Mouse (Mus musculus): Measurements from ENCODE around the gene Prpf6. TPM values are rescaled to one million over a fixed set of nuclear protein-coding genes. Genes with fewer than 3 reads are reported as not detected.

The Prpf6 gene
- polyA plus RNA-seq, 1 experiment from 2014 or later: 33.6 TPM

DNA sequence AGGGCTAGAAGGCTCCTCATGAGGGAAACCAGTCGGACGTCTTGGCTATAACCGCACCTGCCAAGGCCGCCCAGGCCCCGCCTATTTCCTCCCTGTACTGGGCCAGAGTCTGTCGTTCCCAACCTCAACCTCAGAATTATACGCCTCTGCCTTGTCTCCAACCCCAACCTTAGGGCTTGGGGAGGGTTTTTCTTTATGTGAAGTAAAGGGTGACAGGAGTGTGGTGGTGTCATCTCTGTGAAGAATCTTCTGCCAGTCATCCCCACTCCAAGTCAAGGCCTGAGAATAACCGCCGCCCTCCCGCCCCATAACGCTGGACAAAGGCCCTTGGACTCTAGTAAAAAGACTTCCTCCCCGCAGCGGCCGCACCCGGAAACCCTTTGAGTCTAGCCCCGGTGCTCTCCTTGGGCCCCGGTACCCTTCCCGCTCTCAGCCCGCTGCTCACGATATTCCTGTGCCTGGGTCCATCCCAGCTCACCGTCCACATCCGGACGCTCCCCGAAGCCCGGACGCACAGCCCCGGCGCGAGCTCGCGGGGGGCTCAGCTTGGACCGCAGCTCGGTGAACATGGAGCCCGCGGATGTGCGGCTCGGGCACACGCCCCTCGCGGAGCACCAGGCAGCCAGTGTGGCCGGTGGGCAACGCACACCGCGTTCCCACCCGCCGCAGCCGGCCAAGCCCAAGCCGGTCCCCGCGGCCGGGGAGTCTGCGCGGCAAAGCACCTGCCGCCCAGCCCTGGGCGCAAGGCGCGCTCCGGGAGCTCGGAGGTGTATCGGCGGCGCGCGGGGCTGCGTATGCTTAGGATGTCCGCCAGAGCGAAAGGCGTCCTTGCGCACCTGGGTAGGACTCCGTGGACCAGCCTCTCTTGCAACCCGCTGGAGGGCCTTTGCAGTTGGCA is 7.0 kb downstream of the Prpf6 start, which contains the start of gene Samd10:
Gene Samd10, minus strand, starts transcription at position 759 of the 898 bp plus-strand sequence.
- Histone ChIP-seq H3K36me3 (no peaks in the 10 kb centered on the region), H3K4me1 (replicated peaks) (peaks cover 55% of the 10 kb centered on the region), H3K4me2 (peak within 1 kb of the TSS; percentile 91), H3K27ac (no peak within 1 kb of the TSS), H3K4me3 (replicated peaks) (peak within 1 kb of the TSS; percentile 67), H3K9ac (peak within 1 kb of the TSS; percentile 75), H3K27me3 (peaks cover 37% of the 10 kb centered on the region), H3K9me3 (replicated peaks) (no peaks in the 10 kb centered on the region)
- DNase-seq: peak; percentile 44
- 2% methylated on average over 71 of the region's 71 CpGs for WGBS (ENCODE audit: insufficient replicate concordance)
- 0 out of 2 replicates have a peak, but pooled peaks have one; percentile 8 for ATAC-seq (ENCODE audit: low read depth)

DNA sequence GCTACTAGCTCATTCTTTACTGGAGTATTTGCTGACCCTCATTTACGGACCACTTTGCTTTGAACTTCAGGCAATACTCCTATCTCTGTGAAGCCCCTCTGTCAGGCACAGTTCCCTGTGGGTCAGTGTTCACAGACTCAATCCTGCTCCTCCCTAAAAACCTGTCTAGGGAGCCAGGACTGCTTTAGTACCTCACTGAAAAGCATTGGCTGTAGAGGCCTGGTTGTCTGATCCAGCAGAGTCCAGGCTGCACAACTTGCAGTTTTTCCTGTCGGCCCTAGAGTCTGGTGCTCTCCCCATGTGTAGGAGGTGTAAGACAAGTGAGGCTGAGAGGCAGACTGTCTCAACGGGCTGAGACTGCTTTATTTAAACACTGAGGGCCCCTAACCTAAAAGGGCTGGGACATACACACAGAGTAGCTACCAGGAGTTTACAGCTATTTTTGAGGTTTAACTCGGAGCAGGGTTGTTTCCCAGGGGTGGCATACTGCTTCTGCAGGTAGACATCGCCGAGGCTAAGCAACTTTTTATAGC is 8.6 kb downstream of the Prpf6 start:
- peaks cover 55% of the 10 kb centered on the region for H3K4me1 ChIP-seq (replicated peaks)
- 64% methylated on average over 6 of the region's 6 CpGs for WGBS (ENCODE audit: insufficient replicate concordance)
- no peak for ATAC-seq (ENCODE audit: low read depth)
- no peak for DNase-seq
- peak overlapping the region; percentile 75 for H3K4me2 ChIP-seq
- no peaks in the 10 kb centered on the region for H3K9me3 ChIP-seq (replicated peaks)
- peak overlapping the region; percentile 92 for H3K9ac ChIP-seq
- peak overlapping the region; percentile 74; the same call in 1 of the 2 replicates for H3K27ac ChIP-seq
- peaks cover 37% of the 10 kb centered on the region for H3K27me3 ChIP-seq
- H3K4me3 ChIP-seq (replicated peaks): peak overlapping the region; percentile 97
- no peaks in the 10 kb centered on the region for H3K36me3 ChIP-seq

DNA sequence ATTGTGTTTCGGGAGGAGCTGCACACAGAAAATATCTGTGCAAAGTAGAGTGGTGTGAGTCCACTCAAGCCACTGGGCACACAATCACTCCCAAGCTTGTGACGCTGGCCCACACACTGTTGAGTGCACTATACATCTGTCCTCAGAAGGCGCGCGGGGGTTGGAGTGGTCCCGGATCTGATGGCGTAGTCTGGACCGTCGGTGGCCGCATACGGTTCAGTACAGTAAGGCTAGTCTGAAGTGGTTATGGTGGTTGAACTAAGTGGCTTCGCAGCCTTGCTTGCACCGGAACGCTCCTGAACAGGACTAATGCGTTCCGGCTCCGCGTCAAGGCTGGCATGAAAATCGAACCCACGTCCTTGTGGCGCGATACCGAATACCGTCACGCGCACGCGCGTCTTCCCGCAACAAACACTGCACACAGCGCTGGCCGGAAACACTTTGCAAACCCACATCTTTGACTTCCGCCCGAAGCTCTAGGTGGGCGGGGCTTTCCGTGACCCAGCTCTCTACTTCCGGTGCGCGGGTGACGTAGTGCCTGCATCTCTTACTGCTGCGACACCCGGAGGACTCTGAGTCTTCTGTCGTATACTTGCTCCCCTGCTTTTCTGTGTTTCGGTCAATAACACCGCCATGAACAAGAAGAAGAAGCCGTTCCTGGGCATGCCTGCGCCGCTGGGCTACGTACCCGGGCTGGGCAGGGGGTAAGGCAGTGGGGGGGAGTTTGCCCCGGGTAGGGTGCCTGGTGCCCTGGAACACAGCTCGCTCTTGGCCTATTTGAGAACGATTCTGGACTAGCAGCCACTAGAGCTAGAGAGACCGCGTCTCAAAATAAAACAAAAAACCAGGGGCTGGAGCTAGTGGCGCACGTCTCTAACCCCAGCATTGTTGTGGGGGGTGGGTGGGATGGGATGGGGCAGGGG is 9.4 kb downstream of the Prpf6 start:
- H3K9ac ChIP-seq: peak overlapping the region; percentile 92
- WGBS (ENCODE audit: insufficient replicate concordance): 2% methylated on average over 57 of the region's 57 CpGs

DNA sequence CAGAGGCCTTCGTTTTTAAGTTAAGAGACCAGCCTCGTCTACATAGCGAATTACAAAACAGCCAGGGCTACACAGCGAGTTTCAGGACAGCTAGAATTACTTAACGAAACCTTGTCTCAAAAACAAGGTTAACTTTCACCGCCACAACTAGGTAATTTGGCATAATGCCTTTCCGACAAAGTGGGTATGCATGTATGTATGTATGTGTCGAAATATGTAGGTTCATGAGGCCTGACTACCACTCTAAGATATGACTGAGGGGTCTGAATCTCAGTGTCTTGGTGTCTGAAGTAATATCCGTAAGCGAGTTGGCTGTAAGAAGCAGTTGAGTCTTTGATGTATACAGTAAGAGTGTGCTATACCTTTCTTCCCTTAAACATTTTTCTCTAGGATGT is 10.1 kb downstream of the Prpf6 start:
- Histone ChIP-seq H3K4me3 (replicated peaks) (peak overlapping the region; percentile 97), H3K9me3 (replicated peaks) (no peaks in the 10 kb centered on the region), H3K4me2 (peak overlapping the region; percentile 75), H3K27me3 (peaks cover 30% of the 10 kb centered on the region), H3K27ac (peak overlapping the region; percentile 87), H3K9ac (peak overlapping the region; percentile 92), H3K36me3 (no peaks in the 10 kb centered on the region), H3K4me1 (replicated peaks) (peaks cover 55% of the 10 kb centered on the region)
- 22% methylated on average over 10 of the region's 10 CpGs for WGBS (ENCODE audit: insufficient replicate concordance)
- no peak for ATAC-seq (ENCODE audit: low read depth)
- no peak for DNase-seq

More for the DNA sequence above, 9.4 kb downstream of the Prpf6 start:
- Histone ChIP-seq H3K4me2 (peak overlapping the region; percentile 75), H3K9me3 (replicated peaks) (no peaks in the 10 kb centered on the region), H3K36me3 (no peaks in the 10 kb centered on the region), H3K27me3 (peaks cover 37% of the 10 kb centered on the region), H3K4me1 (replicated peaks) (peaks cover 55% of the 10 kb centered on the region), H3K27ac (peak overlapping the region; percentile 87), H3K4me3 (replicated peaks) (peak overlapping the region; percentile 97)
- peak; percentile 94 for DNase-seq
- ATAC-seq (ENCODE audit: low read depth): peak; percentile 95

DNA sequence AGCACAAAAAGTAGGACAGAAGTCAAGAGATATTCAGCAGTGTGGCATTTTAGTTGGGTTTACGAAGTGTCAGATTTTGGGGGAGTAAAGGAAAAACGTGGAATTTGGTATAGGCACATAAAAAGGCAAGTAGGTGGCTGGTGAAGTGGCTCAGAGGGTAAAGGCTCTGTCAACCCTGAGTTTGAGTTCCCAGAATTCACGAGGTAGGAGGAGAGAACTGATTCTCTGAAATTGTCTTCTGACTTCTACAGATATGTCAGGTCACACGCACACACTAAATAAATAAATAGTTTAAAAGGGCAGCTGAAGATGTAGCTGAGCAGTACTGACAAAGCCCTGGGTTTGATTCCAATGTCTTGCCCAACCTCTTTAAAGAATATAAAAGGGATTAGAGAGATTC is 10.7 kb downstream of the Prpf6 start:
- H3K27ac ChIP-seq: peak overlapping the region; percentile 31; the same call in 1 of the 2 replicates
- DNase-seq: no peak
- peaks cover 52% of the 10 kb centered on the region for H3K4me1 ChIP-seq (replicated peaks)
- peaks cover 28% of the 10 kb centered on the region for H3K27me3 ChIP-seq
- WGBS (ENCODE audit: insufficient replicate concordance): 44% methylated on average over 4 of the region's 4 CpGs
- H3K36me3 ChIP-seq: no peaks in the 10 kb centered on the region
- peak overlapping the region; percentile 75 for H3K4me2 ChIP-seq
- H3K9me3 ChIP-seq (replicated peaks): no peaks in the 10 kb centered on the region
- peak overlapping the region; percentile 92 for H3K9ac ChIP-seq
- ATAC-seq (ENCODE audit: low read depth): no peak
- H3K4me3 ChIP-seq (replicated peaks): peak overlapping the region; percentile 97

DNA sequence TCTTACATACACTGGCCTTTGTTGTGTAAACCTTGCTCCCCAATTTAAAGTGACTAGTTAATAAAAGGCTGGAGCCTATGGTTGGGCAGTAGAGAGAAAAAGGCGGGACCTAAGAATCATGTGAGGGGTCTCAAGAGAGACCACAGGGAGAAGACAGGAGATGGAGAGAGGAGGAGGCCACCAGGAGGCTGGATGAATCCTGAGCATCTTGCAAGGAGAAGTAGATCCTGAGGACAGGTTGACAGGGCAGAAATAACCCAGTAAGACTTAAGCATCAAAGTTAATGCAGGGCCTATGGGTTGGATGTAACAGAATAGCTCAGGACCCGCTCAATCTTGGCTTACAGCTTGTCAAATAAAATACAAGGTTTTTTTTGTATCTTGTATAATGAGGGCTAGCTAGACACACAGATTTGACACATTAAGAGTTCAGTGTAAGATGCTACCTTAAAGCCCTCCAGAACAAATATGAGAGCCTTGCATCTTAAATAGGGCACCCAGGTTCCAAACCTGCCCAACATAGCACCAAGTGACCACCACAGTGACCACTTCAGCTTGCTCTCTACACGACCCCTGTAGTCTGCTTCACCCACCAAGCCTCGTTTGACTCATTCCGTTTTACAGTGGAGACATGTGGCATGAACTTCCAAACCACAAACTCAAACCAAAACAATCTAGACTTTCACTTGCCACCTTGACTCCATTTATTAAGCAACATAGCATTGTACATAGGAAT is 27.3 kb downstream of the Prpf6 start:
- no peak overlapping the region for H3K4me2 ChIP-seq
- H3K36me3 ChIP-seq: peaks cover 51% of the 10 kb centered on the region
- ATAC-seq (ENCODE audit: low read depth) (no peak), DNase-seq (no peak)
- no peaks in the 10 kb centered on the region for H3K27me3 ChIP-seq
- H3K9ac ChIP-seq: no peak overlapping the region
- WGBS (ENCODE audit: insufficient replicate concordance): 71% methylated on average over 5 of the region's 5 CpGs
- no peaks in the 10 kb centered on the region for H3K9me3 ChIP-seq (replicated peaks)
- peaks cover 6% of the 10 kb centered on the region; the same call in 1 of the 2 replicates for H3K4me1 ChIP-seq (replicated peaks)
- no peak overlapping the region for H3K4me3 ChIP-seq (replicated peaks)
- H3K27ac ChIP-seq: no peak overlapping the region

DNA sequence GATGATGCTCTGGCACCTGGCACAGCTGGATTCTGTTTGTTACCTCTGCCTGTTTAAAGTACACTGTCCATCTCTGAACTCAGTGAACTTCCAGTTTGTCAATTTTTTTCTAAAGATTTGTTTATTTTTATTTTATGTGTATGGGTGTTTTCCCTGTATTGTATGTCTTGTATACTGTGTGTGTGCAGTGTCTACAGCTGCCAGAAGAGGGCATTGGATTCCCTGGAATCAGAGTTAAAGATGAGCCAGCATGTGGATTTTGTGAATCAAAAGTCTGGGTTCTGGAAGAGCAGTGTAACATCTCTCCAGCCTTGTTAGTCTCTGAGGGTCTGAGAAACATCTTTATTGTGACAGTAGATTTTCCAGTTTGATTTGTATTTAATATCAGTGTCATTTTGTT is 31.7 kb downstream of the Prpf6 start:
- no peak for ATAC-seq (ENCODE audit: low read depth)

DNA sequence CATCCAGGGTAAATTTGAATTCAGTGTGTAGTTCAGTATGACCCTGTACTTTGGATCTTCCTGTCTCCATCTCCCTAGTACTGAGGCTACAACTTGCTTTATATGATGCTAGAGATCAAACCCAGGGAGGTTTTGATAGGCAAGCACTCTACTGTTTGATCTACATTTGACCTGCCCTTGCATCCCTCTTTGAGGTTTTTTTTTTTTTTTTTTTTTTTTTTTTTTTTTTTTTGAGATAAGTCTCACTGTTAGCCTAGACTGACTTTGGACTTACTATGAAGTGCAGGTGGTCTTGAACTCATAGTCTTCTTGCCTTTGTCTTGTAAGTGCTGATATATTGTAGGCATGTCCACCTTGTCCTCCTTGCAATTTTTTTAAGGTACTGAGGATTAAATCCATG is 36.8 kb downstream of the Prpf6 start:
- DNase-seq (no peak), ATAC-seq (ENCODE audit: low read depth) (no peak)
- no peak overlapping the region for H3K27ac ChIP-seq
- H3K36me3 ChIP-seq: peaks cover 48% of the 10 kb centered on the region
- H3K4me2 ChIP-seq: no peak overlapping the region
- peaks cover 12% of the 10 kb centered on the region for H3K4me1 ChIP-seq (replicated peaks)
- no peak overlapping the region for H3K9ac ChIP-seq
- H3K4me3 ChIP-seq (replicated peaks): no peak overlapping the region
- H3K27me3 ChIP-seq: no peaks in the 10 kb centered on the region
- H3K9me3 ChIP-seq (replicated peaks): no peaks in the 10 kb centered on the region

More for the DNA sequence above, 31.7 kb downstream of the Prpf6 start:
- H3K9ac ChIP-seq: no peak overlapping the region
- H3K9me3 ChIP-seq (replicated peaks): no peaks in the 10 kb centered on the region
- no peaks in the 10 kb centered on the region for H3K27me3 ChIP-seq
- H3K4me2 ChIP-seq: no peak overlapping the region
- H3K4me3 ChIP-seq (replicated peaks): no peak overlapping the region
- H3K27ac ChIP-seq: no peak overlapping the region
- H3K4me1 ChIP-seq (replicated peaks): peaks cover 12% of the 10 kb centered on the region
- no peak for DNase-seq
- H3K36me3 ChIP-seq: peaks cover 54% of the 10 kb centered on the region

DNA sequence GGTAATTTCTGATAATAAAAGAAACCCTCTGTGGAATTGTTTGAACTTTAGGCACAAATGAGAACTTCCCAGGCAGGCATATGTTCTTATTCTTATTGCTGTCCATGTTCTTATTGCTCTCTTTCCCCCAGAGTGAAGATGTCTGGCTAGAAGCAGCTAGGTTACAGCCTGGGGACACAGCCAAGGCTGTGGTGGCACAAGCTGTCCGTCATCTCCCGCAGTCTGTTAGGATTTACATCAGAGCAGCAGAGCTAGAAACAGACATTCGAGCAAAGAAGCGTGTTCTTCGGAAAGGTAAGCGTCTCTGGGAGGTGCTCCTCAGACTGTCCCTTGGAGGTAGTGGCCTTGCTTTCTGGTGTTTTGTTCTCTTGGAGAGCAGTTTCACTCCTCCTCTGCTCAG is 41.0 kb downstream of the Prpf6 start:
- ATAC-seq (ENCODE audit: low read depth) (no peak), DNase-seq (no peak)
- 83% methylated on average over 6 of the region's 6 CpGs for WGBS (ENCODE audit: insufficient replicate concordance)
- Histone ChIP-seq H3K4me2 (no peak overlapping the region), H3K4me1 (replicated peaks) (peaks cover 3% of the 10 kb centered on the region), H3K27ac (no peak overlapping the region), H3K36me3 (peaks cover 71% of the 10 kb centered on the region), H3K27me3 (no peaks in the 10 kb centered on the region), H3K9me3 (replicated peaks) (no peaks in the 10 kb centered on the region), H3K9ac (no peak overlapping the region), H3K4me3 (replicated peaks) (no peak overlapping the region)

DNA sequence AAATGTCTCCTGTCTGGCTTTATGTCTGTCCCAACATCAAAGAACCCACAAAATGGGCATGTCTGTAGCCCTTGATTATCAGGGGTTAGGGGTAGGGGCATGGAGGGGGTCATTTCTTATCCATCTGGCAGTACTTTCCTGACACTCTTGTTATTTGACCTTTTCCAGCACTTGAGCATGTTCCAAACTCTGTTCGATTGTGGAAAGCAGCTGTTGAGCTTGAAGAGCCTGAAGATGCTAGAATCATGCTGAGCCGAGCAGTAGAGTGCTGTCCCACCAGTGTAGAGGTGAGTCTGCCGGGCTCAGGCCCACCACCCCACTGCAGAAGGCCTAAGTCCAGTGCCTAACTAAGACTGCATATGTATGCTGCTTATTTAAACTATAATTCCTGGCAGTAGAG is 44.2 kb downstream of the Prpf6 start:
- Histone ChIP-seq H3K4me1 (replicated peaks) (no peaks in the 10 kb centered on the region), H3K4me2 (no peak overlapping the region), H3K9ac (no peak overlapping the region), H3K4me3 (replicated peaks) (no peak overlapping the region), H3K9me3 (replicated peaks) (no peaks in the 10 kb centered on the region), H3K36me3 (peaks cover 86% of the 10 kb centered on the region), H3K27me3 (no peaks in the 10 kb centered on the region), H3K27ac (no peak overlapping the region)
- ATAC-seq (ENCODE audit: low read depth) (no peak), DNase-seq (no peak)
- 81% methylated on average over 3 of the region's 3 CpGs for WGBS (ENCODE audit: insufficient replicate concordance)
